Mouse (Mus musculus): Measurements from ENCODE around the gene Alg9.

Alg9 gene

DNA sequence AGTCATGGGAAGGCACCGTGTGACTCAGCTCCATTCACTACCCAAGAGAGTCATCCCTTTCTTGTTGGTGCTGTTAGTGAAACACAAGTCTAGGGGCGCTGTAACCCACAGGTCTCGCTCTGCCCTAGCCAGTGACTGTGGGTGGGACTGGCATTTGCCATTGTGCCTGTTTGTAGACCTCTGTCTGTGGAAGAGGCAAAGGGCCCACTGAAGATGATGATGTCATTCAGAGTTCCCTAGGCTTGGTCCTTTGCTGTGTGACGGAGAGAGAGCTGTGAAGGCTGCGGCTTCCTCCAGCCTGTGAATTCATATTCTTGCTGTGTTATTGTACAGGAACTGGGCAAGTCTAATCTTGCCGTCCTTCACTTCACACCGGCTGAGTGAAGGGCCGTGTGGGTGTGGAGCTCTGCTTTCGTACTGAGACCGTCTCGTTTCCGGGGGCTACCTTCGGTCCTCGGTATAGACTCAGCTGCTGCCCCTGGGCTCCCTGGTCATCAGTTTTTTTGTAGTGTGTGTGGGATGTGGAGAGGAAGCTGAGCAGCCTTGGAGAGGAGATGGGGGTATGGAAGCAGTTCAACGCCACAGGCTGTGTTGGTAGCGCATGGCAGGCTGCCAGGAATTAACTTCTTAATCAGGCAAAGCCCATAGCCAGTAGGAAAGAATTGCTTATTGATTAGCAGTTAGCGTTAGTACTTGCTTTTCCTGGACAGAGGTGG is 78.0 kb downstream of the Alg9 start:
- no peak for DNase-seq (ENCODE audit: low read depth, low spot score)

DNA sequence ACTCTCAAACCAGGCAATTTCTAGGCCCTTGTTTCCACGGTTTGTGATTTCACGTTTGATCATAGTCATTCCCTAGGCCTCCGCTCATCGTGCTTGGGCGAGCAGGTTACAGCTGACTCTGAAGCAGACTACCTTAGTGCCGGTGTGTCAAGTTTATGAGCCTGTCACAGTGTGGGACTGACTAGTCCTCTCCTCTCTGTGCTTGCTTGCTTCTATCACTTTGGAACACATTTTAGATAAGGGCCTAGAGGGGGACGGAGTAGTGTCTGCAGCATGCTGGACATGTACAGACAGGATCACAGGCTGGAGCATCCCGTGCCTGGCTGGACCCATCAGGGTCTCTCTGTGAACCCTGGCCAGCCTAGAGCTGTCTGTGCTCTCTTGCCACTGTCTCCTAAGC is 79.6 kb downstream of the Alg9 start:
- DNase-seq (ENCODE audit: low read depth, low spot score) = no peak

DNA sequence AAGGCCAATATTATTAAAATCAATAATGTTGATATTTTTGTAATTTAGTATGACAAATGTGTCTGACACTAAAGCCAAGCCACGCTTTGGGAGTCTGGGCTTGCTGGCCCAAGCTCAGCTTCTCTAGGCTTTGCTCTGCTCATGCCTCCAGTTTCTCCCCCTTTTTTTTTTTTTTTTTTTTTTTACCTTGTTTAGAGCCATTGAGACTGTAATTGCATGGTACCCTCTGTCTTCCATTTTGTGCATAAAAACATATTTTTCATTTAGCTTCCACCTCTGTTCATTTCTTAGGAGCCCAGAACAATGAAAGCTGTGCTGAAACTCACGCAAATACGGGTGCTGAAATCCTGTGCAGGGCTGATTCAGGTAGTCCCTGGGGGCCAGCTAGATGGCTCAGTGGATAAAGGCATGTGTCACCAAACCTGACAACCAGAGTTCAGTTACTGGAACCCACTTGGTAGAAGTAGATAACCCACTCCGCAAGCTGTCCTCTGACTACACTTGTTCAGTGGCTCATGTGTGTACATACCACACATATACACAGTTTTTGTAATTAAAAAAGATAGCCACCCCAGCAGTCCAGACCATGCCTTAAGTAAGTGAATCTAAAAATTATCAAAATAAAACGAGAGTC is 80.4 kb downstream of the Alg9 start:
- DNase-seq (ENCODE audit: low read depth, low spot score) = no peak

DNA sequence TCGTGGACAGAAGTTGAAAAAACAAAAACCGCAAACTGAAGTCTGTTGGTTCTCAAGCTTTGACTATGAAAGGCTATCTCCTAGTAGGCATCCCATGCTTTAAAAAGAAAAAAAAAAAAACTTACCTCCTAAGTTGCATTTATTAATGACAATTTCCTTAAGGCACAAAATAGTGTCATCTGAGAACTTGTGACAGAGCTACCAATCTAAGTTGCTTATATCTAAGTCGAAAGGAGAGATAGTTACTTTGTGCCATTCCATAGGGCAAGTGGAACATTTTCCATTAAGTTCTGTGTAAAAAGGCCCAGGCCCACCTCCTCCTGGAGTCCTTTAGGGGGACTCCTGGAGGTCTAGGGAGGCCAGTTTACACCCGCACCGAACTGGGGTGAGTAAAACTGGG is 81.0 kb downstream of the Alg9 start:
- no peak for DNase-seq (ENCODE audit: low read depth, low spot score)

DNA sequence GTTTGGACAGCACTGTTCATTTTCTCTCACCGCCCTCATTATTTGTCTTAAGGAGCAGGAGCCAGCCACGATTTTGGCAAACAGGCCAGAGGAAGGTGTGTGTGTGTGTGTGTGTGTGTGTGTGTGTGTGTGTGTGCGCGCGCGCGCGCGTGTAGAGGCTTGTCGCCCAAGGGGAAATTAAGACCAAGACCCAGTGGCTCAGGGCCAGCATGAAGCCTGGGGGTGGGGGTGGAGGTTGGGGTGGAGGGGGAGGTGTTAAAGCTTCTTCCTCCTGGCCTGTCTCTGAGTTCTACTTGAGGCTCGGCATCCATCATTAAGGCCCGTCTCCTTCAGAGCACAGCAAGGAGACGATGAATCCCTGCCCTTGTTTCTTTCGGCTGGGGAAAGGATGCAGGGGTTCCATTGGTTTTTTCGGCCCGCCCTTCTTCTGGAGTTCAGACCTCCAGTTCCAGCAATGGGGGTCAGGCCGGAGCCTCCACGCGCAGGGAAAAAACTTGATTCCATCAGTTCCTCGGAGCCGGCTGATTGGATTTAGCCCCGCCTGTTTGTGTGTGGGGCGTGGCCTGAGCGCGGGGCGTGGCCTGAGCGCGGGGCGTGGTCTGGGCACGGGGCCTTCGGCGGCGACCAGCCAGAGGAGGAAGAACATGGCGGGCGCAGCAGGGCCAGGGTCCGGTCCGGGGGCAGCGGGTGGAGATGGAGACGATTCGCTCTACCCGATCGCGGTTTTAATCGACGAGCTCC is 81.7 kb downstream of the Alg9 start:
- DNase-seq (ENCODE audit: low read depth, low spot score) = peak; percentile 86

DNA sequence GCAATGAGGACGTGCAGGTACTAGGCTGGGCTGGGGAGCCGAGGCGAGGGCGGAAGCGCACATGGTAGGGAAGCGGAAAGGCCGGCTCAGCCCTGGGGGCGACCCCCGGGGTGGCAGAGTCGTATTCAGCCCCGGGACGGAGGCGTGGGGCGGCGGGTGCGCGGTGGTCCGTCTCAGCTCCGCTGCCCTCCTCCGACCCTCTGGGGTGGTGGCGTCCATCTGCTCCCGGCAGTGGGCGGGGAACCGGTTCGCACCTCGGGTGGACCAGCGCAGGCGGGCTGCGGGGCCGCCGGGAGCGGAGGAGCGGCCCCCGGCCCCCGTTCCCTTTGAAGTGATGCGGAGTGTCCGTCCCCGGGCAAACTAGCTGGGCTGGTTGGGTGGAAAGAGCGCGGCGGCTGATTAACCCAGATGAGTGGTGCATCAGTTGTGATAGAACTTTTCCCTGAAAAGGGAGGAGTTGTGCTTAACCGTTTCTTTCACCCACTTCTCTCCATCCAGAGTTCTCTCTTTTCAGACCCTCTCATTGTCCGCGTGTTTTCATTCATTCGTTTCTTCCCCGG is 82.3 kb downstream of the Alg9 start:
- peak; percentile 35 for DNase-seq (ENCODE audit: low read depth, low spot score)

DNA sequence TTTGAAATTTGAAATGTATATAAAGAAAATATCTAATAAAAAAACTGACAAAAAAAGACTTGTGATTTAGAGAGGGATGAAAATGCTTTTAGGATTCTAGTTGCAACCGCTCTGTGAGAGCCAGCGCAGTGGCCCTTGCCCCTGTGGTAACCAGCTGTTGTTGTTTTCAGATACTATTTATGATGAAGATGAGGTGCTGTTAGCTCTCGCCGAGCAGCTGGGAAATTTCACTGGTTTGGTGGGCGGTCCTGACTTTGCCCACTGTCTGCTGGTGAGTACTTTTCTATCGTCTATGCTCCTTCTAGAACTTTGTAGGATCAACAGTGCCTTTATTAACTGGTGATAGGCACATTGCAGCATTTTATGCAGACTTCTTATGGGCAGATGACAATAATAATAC is 83.9 kb downstream of the Alg9 start:
- DNase-seq (ENCODE audit: low read depth, low spot score) = no peak

DNA sequence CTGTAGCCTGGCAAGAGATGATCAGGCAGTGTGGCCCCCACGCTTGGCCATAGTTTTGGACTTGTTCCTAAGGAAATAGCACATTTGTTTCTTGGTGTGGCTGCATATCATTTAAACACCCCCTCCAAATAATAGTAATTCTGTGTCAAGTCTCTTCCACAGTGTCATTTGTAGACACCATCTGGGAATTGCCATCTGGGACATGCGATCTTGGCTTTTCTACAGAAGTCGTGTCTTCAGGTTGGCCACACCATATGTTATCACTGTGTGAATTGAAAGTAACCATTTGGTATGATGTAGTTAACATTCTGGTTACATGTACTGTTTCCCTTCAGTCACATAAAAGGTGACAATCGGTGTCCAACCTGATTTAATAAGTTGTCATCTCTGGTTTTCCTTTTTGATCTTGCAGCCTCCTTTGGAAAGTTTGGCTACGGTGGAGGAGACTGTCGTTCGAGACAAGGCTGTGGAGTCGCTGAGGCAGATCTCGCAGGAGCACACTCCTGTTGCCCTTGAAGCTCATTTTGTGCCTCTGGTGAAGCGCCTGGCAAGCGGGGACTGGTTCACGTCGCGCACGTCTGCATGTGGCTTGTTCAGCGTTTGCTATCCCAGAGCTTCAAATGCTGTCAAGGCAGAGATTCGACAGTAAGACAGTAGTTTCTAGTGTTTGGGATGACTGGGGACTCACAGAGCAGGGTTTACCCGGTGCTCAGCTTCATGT is 86.5 kb downstream of the Alg9 start:
- DNase-seq (ENCODE audit: low read depth, low spot score) = no peak

DNA sequence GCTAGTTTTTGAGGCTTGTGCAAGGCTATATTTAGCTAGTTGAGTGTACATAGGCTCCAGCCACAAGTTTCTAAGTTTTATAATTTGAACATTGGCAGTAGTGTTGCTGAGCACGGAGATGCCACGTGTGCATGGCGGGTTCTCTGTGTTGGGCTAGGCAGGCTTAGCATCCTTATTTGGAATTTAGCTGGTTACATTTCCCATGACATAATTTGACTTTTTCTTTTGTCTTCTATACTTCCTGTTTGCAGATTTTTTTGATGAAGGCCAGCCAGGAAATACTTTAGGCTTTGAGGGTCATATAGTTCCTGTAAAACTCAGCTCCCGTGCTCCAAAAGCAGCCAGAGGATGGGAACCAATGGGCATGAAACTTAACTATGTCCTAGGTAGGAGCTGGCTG is 89.0 kb downstream of the Alg9 start:
- DNase-seq (ENCODE audit: low read depth, low spot score) = no peak

DNA sequence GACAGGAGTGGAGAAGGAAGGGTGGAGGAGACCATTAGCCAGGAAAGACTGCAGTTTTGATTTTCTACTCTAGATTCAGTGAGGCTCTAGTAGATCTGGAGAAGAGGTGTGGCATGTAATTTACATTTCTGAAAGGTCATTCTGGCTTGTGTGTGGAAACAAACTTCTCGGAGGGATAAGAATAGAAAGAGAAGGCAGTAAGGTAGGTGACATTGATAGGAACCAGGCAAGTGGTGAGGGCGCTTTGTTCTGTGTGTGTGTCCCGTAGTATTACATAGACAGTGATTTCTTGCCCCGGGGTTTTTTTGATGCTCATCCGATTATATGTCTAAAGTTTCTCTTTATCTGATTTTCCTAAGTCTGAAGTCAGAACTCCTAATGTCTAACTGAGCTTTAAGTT is 90.1 kb downstream of the Alg9 start:
- DNase-seq (ENCODE audit: low read depth, low spot score) = no peak

DNA sequence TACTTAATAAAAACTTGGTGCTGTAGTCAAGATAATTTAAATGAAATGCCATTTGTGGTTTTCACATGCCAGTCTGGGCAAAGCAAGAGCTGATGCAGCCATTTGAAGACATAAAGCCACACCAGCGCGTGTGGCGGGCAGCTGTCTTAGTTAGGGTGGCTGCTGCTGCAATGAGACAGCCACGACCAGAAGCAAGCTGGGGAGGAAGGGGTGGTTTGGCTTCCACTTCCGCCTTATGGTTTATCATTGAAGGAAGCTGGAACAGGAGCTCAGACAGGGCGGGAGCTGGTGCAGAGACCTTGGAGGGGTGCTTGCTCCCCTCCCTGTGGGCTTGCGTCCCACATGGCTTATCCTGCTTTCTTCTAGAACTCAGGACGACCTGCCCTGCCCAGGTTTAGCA is 91.0 kb downstream of the Alg9 start:
- no peak for DNase-seq (ENCODE audit: low read depth, low spot score)

DNA sequence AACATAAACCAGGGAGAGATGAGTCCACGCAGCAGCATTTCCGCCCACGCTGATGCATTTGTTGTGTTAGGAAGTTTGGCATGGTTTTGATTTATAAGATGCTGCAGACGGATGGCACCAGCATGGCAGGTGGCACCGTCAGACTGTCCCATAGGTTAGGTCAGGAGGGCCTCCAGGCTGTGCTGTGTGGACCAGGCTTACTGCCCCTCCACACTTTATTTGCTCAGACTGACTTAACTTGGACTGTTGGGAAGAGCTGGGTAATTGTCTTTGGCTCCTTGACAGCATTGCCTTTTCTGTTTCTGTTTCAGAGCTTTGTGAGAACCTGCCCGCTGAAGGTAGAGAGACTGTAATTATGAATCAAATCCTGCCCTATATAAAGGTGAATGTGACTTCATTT is 92.2 kb downstream of the Alg9 start:
- DNase-seq (ENCODE audit: low read depth, low spot score) = no peak

DNA sequence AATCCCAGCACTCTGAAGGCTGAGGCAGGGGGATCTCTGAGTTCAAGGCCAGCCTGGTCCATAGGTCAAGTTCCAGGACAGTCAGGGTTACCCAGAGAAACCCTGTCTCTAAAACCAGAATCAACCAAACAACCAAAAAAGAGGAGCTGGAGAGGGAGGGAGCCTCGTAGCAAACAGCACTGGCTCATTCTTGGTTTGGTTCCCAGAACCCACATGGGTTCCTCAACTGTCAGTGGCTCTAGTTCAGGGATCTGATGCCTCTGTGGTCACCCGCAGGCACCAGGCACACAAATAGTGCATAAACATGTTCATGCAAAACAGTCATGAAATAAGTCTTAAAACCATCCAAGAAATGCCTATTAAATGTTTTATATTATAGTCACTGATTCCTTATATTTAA is 93.4 kb downstream of the Alg9 start:
- no peak for DNase-seq (ENCODE audit: low read depth, low spot score)

DNA sequence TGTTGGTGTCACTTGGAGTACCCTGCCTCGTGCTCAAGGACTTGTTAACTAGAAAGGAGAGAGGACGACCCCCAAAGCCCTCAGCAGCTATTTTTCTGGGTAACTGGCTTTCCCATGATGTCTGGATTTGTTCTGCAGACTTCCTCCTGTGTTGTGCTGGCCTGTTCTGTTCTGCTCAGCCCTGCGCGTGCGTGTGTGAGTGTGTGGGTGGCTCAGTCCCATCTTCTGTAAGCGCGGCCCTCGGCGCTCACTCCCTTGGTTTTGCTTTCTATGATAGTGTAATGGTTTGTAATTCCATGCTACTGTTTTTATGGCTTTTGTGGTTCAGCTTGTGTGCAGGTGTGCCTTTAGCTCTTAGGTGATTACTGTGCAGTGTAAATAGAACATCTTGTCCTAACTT is 98.4 kb downstream of the Alg9 start:
- no peak for DNase-seq (ENCODE audit: low read depth, low spot score)

DNA sequence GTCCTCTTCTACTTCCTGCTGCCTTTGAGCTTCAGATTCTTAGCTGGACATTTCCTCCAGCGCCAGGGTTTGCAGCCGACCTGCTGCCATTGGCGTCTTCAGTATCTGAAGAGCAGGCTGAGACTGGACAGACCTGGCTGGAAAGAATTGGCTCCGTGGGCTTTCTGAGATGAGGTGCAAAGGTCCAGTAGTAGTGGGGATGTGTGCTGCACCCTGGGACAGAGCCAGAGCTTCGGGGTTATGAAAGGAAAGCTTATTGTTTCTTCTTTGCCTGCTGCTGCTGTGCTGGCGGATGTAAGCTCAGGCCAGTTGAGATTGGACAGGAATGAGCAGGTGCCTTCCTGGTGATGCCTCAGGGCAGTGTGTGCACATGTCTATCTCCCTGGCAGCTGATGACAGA is 99.2 kb downstream of the Alg9 start:
- DNase-seq (ENCODE audit: low read depth, low spot score) = no peak

DNA sequence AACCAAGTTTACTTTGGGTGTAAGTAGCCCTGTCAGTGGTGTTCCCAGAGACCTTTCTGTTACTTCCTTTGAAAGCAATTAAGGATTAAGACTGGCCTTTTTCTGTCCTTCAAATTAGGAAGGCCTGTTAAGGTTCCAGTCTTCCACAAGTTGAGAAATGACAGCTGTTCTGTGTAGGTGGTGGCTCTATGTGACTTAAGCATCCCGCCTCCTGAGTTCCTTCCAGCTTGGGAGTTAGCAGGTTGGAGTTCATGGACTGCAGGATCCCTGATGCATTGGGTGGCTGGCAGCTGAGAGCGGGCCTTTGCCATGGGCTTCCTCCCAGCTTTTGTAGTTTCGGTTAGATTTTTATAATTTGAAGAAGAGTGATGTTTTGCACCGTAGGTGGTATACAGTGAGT is 100.7 kb downstream of the Alg9 start:
- no peak for DNase-seq (ENCODE audit: low read depth, low spot score)

DNA sequence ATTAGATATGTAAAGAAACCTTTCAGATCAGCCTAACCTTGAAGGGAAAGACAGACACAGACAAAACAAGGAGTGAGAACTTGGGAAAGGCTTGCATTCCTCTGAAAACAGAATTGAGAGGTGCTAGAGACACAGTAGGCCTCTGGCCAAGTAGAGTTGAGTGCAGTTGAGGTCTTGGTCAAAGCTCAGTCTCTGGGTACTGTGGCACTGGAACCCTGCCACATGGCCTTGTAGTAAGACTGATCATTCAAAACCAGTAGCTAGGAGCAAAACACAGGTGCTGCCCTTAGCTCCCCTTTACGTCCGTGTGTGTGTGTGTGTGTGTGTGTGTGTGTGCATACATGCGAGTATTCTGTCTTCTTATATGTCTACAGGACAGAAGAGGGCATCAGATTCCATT is 101.5 kb downstream of the Alg9 start:
- no peak for DNase-seq (ENCODE audit: low read depth, low spot score)

DNA sequence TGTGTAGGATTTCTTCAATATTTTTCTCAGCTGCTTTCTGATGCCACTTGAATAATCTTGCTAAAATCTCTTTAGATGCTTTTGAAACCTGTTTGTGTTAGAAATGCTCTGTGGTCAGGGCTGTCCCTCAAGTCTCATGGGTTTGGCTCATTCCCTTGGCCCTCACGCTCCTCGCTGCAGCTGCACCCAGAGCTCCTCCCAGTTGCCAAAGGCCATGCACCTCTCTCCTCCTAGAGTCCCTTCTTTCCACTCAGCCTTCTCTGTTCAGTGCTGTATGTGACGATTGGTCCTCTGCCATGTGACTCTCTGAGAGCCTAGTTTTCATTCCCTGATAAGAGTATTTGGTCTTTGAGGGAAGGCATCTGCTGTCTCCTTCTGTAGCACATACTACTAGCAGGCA is 102.6 kb downstream of the Alg9 start:
- DNase-seq (ENCODE audit: low read depth, low spot score) = no peak

DNA sequence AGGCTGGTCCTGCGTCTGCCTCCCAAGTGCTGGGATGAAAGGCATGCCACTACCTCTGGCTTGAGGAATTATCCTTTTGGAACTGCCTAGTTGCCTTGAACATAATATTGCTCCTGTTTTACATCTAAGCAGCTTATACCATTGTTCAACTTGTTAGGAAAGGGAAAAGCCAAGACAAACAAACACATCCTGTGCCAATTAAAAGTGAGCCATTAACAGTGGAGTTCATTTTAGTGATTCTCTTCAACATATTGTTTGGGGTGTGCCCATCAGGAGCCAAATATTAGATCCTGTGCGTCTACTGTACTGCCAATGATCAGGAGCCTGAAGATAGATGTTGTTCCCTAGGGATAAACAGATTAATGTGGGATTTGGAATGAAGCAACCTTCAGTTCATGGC is 107.4 kb downstream of the Alg9 start:
- DNase-seq (ENCODE audit: low read depth, low spot score) = no peak

DNA sequence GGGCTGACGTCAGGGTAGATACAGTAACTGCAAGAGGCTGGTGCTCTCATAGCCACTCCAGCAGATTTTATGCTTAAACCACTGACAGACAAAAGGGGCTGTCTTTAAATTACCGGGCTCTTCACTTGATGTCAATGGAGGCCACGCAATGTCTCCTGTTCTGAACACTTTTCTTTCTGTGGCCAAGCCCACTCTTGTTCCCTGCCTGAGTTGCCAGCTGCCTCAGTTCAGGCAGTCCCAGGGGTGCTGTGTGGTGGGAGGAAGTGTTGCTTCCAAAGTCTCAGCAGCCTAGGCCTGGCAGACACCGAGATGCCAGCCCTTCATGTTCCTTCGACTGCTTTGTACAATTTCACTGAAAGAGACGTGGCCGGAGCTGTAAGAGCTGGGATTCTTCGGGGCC is 109.3 kb downstream of the Alg9 start:
- DNase-seq (ENCODE audit: low read depth, low spot score) = no peak

DNA sequence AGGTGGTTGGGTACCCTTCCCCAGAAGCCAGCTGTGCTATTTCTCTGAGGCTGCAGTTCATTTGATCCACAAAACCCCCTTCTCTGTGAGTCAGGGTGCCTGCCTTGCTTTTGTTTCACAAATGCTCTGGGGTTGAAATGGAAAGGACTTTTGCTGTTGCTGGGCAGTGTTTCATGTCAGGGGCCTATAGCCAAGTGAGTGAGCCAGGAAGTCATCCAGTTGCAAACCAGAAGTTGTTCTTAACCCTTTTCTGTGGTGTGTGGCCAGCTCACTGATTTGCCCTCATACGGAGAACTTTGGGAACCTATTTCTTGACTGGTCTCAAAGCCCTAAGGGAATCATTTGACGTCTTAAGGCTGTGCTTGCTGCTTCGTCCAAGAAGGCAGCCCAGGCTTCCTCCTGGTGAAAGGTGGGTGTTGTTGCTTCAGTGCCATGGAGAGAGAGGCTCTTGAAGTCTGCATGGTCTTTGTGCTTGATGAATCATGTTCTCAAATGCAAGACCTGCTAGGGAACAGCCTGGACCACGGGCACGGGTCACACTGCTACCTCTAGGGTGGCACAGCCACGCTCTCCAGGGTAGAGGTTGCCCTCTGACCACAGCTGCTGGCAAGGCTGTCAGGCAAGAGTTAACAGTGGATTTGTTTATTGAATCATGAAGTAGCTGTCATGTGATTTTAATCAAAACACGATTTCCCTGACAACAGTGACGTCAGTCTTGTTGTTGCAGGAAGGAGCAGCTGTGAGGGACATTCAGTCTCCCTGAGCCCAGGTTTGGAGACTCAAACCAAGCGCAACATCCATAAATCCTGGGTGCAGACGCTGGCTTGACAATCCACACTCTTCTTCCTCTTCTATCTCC is 110.2 kb downstream of the Alg9 start:
- DNase-seq (ENCODE audit: low read depth, low spot score) = peak; percentile 14

Data from mesoderm, embryonic 11.5 days (tissue).